Mouse (Mus musculus) mesoderm, embryonic 11.5 days (tissue): ENCODE results near the gene Shb.
A peak's percentile ranks its signal among the peaks of the same experiment; 100 is the strongest.

Experiments
- DNase-seq: peaks from one replicate; pipeline ENCODE4 v3.0.0-alpha.2; 2012; ENCODE audit warnings: low read depth, low spot score

The Shb gene

GRCm38 (mm10) chr4:45483271-45484245 lies 48.7 kb downstream of the Shb start:
- no peak for DNase-seq

DNA sequence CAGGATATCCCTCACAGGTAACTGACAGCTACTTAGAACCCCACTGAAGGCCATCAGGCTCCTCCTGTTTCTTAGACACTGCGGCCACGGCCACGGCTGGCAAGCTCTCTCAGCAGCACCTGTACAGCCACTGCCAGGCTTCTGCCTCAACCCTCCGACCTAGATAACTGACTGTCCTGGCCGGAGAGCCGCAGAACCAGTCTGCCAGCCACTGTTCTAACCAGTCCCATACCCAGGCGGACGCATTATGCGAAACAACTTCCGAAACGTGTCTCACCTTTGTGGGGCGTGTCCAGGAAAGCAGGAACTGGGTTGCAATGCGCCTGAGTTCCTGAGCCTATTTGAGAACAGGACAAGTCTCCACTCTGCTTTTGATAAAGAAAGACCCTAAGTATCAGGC lies 50.0 kb downstream of the Shb start:
- no peak for DNase-seq

DNA sequence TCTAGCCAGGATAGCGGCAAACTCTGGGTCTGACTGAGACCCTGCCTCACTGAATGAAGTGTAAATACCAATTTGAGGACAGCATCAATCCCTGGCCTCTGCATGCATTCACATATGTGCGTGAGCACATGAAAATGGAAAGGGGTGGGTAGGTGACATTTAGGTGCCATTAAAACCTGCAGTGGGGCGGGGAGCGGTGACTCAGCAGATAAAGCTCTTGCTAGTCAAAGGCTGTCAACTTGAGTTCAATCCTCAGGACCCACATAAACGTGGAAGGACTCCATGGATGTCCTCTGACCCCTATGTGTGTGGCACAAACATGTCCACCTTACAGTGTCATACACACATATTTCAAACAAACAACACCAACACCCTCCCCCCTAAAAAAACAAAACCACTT lies 50.8 kb downstream of the Shb start:
- DNase-seq = no peak

DNA sequence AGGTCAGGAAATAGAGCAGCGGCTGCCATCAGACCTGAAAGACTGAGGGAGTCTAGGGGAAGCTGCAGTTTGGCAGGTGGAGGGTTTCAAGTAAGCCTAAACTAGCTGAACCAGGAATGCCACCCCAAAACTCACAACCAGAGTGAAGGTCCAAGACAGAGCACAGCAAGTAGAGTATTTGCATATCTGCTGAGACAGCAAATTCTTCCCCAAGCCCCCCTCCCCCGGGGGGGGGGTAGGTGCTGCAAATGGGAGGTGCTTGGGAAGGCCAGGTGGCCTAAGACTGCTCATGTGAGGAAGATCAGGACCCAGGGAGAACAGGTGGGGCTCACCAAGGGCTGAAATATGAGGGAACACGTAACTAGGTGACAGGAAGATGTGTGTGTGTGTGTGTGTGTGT lies 51.7 kb downstream of the Shb start:
- no peak for DNase-seq

GRCm38 (mm10) chr4:45479433-45479832 lies 52.8 kb downstream of the Shb start:
- no peak for DNase-seq

DNA sequence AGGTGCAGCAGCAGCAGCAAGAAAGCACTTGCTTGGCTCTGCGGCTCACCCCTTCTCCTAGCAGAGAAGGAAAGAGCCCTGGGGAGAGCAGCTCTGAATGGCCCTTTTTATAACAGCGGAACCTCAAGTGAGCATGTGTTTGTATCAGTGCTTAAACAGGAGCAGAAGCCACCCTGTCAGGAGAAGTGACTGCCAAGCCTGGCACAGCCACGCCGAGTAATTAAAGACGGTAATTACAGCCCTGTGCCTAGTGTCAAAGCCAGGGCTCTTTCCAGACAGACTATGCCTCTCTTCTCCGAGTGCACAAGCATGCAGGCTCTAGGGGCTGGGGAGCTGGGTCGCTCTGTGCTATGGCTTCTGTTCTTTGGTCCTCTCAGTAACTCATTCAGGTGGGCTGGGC lies 54.1 kb downstream of the Shb start:
- no peak for DNase-seq

DNA sequence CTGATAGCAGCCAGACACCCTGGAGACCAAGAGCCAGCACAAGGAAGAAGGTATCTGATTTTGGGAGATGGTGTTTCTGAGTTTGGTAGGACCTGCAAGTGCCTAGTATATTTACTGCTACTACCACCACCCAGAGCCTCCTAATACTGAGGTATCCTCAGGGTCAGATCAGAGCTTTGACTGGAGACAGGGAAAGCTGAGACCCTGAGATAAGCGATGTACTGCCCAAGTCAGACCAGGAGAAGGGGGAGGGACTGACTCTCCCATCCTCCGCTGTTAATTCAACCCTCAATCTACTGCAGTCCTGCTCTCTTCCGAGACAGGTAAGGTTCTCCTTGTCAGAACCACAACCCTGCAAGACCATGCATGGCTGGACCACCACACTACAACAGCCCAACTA lies 55.2 kb downstream of the Shb start:
- DNase-seq = no peak

GRCm38 (mm10) chr4:45474832-45475231 lies 57.4 kb downstream of the Shb start:
- DNase-seq = no peak

DNA sequence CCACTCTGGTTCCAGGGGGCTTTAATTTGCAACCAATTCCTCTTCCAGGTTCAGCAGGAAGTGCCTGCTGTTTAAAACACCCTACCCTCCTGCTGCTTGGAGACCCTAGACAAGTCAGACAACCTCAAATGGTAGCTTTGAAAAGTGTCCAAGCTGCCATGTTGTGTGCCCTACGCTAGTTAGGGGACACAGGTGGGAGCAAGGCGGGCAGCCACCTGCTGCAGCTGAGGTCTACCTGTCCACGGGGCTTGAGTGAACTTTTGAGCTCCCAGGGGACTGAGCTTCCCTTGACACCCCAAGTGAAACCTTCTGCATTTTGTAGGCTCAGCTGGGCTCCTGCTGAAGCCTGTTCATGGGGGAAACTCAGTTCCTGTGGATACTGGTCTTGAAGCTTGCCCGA lies 58.1 kb downstream of the Shb start:
- no peak for DNase-seq

DNA sequence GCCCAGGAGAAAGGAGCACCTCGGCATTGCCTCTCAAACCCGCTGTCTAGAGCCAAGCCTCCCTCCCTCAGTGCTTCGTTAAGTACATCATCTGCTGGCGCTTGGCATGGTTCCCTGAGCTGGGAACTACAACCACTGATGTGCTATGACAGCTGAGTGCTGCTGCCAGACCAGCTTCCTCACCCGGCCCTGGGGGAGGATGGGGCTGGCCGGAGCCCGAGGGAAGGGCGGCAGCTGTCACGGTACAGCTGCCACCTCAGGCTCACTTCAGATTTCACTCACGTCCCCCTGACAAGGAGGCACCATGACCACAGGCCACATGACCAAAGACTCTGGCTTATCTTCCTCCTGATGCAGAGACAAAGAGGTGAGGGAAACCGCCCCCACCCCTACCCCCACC lies 59.1 kb downstream of the Shb start:
- DNase-seq = peak; percentile 54

DNA sequence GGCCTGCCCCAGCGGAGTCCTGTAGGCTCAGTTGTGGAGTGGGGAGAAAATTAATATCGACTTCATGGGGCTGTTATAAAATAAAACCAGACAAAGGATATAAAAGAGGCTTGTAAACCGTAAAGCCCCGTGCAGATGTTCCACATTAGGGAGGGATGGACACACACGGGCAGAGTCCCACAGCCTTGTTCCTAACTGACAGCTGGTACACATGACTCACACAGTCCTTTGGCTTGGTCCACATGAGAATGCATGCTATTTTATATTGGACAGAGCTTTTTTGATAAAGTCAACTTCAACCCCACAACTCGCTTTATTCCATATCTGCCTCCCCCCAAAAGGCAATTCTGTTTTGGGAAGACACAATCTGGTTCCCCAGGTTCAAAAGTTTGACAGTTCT lies 59.6 kb downstream of the Shb start:
- no peak for DNase-seq

DNA sequence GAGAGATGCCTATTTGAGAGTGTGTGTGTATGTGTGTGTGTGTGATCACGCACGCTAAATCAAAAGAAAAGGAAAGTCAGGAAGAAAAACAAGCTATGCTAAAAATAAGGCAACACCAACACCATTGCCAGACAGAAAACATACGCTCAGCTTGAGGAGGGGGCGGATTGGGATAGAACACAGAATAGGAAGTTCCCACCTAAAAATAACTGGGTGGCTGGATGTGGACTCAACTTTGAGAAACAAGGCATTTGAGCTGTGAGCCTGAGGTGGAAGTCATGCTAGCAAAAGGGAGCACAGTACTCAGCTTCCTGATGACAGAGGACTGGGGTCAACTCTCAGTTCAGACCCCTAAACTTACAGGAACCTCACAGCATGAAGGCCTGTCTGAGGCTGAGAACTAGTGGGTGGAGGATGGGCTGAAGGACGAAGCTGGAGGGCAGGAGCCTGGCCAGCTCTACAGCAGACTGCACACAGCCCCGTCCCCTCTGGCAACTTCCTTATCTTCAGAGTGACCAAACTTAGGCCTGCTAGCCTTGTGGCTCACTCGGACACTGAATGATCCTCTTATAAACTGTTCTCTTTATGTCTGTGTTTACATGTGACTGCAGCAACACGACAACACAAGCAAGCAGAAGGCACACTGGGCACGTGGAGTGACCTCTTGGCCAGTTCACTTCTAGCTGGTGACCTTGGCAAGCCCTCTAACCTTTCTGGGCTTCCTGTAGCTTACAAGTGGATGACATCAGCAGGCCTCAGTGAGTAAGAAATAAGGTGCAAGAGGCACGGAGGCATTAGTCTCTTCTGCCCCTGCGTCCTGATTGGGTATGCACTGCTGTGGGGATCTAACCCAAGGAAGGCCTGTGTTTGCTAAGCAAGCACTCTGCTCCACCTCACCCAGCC lies 60.4 kb downstream of the Shb start:
- DNase-seq = no peak

- DNase-seq = no peak
Measured at GRCm38 (mm10) chr4:45469057-45469456, 63.2 kb downstream of the Shb start.

DNA sequence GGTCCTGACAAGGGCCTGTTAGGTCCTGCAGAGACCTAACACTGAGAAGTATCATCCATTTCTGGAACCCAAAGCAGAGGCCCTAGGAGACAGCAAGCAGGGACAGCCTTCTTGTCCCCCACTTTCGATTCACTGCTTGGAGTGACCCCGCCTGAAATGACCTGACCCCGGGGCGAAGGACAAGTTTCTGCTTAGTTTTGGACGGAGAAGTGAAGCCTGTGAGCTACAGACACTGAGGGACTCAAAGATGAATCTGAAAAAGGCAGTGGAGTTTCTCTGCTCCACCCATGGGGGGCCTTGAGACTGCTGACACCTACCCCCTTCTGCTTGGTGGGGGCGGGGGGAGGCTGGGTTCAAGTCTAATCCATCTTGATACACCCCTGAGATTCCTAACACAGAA lies 63.8 kb downstream of the Shb start:
- DNase-seq = no peak

DNA sequence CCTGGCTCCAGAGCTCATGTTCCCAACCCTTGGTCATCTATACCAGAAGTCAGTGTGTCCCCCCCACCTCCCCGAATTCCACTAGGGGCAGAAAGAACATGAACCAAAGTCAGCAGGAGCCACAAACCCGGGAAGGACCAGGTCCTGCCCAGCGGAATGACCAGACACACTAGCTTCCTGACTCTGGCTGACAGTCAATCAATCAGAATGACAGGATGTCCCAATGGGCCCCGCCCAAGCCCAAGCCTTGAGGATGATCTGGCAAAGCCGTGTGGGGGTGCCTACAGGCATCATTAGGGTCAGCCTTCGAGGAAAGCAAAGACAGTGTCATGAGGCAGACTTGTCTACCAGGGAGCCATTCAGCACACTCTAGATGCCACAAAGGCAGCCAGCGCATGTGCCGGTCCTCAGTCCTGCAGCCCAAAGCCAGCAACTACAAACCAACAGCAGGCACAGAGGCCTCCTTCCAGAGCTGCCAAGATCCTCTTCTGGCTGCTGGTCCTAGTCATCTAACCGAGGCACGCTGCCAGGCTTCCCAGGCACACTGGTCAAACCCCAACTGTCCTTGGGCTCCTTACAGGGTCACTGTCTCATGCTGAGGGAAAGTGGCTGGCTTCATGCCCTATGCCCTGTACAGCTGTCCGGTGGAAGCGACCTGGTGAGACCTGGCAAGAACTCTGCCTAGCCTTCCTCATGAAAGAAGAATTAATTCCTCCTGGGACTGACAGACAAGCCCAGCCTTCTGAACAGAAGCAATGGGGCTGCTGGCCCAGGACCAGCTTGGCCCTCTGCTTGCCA lies 65.0 kb downstream of the Shb start:
- DNase-seq = no peak

GRCm38 (mm10) chr4:45464941-45465340 lies 67.3 kb downstream of the Shb start:
- DNase-seq = no peak

GRCm38 (mm10) chr4:45464528-45464927 lies 67.7 kb downstream of the Shb start:
- no peak for DNase-seq

- DNase-seq = no peak
Measured at GRCm38 (mm10) chr4:45464123-45464522, 68.1 kb downstream of the Shb start.

DNA sequence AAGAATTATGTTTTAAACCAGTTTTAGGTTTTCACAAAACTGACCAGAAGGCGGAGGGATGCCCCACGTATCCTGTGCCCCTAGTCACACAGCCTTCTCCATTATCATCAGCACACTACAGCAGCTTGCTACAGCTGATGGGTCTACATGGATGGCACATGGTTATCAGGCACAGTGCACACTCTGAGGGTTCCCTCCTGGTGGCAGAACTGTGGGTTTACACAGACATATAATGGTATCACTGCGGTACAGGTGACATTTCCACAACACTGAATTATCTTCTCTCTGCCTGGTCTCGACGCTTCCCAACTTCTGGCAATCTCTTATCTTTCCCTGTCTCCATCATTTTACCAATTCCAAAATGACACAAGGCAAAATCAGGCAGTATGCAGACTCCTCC lies 69.6 kb downstream of the Shb start:
- no peak for DNase-seq

- no peak for DNase-seq
Measured at GRCm38 (mm10) chr4:45461661-45462060, 70.6 kb downstream of the Shb start.

GRCm38 (mm10) chr4:45459375-45459774 lies 72.9 kb downstream of the Shb start:
- DNase-seq = no peak

DNA sequence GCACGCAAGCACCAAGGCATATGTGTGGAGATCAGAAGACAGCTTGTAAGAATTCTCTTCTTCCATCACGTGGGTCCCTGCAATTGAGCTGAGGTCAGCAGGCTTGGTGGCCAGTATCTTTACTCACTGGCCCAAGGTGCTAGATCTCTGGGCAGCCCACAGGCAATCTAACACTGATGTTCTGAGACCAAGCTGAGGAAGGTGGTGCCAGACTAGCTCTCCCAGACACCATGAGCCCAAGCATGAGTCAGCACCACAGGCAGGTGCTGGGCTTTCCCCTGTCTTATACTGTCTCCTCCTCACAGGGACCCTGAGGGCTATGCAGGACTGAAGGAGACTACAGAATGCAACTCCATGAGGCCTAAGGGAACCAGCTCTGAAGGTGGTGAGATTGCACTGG lies 74.7 kb downstream of the Shb start:
- DNase-seq = no peak
